Mouse (Mus musculus) lung, adult 2 months (tissue): ENCODE measurements around the gene Cysltr2.

ENCODE experiments used
- CTCF ChIP-seq: fragments of 200-500 bp; IDR thresholded peaks from 2 replicates; pipeline ENCODE4 v1.5.1; 2011; ENCODE audit warnings: mild to moderate bottlenecking, low read length, control low read depth; ENCODE audit not compliant: insufficient read depth
- POLR2A ChIP-seq: fragments of 200-500 bp; IDR thresholded peaks from 2 replicates; pipeline ENCODE4 v1.6.1; 2011; ENCODE audit warnings: low read depth, mild to moderate bottlenecking, control low read depth, low read length, borderline replicate concordance; ENCODE audit errors: extremely low read depth

DNA sequence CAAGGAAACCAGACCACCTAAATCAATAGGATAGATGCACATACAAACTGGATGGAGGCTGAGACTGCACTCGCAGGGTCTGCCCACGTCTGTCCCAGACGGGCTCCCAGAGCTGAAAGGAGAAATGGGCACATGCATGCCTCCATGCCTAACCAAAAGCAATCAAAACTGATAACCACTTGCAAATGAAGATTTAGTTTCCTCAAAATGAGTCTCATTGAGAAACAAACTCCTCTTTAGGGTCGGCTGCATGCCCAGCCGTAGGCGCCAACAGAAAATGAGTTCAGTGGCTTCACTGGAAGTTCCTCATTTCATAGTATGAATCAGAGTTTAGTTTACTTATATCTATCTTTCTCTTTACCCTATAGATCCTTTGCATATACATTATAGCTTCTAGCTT is 7.9 kb upstream of the Cysltr2 start:
- TF ChIP-seq CTCF = no peak
- TF ChIP-seq POLR2A = no peak
